Mouse (Mus musculus): Measurements from ENCODE around the gene Olfr444. TPM values are rescaled to one million over a fixed set of nuclear protein-coding genes. Genes with fewer than 3 reads are reported as not detected.

Olfr444 gene
- total RNA-seq (2021), result not detected
- long read RNA-seq, experiment 1, result 0 reads
- long read RNA-seq, experiment 2, result 0 reads

- Histone ChIP-seq H3K27ac (no peak within 1 kb of the TSS), H3K4me3 (no peak within 1 kb of the TSS)
- DNase-seq (ENCODE audit: low spot score in 2 of 2), result no peak
- TF ChIP-seq CTCF (conservative IDR thresholded peaks at IDR 0.05), result no peak
These were observed at the start of gene Olfr444 for GRCm38 (mm10) chr6:42948767-42949166. TSS of gene Olfr444 (plus strand) at chr6:42949067.

- no peak for DNase-seq (ENCODE audit: low spot score in 2 of 2)
- no peak for TF ChIP-seq CTCF (conservative IDR thresholded peaks at IDR 0.05)
- H3K27ac ChIP-seq, result no peak overlapping the region
- H3K4me3 ChIP-seq, result no peak overlapping the region
These were observed 48.5 kb upstream of the Olfr444 start for GRCm38 (mm10) chr6:42900345-42900744.

- Histone ChIP-seq H3K4me3 (no peak within 1 kb of the TSS), H3K27ac (no peak within 1 kb of the TSS)
- TF ChIP-seq CTCF (conservative IDR thresholded peaks at IDR 0.05), result no peak
- no peak for DNase-seq (ENCODE audit: low spot score in 2 of 2)
These were observed 40.3 kb upstream of the Olfr444 start, which contains the start of gene Olfr447 for GRCm38 (mm10) chr6:42908578-42908977. TSS of gene Olfr447 (plus strand) at chr6:42908878.

- DNase-seq (ENCODE audit: low spot score in 2 of 2), result no peak
- TF ChIP-seq CTCF (conservative IDR thresholded peaks at IDR 0.05), result no peak
- Histone ChIP-seq H3K27ac (no peak within 1 kb of the TSS), H3K4me3 (no peak within 1 kb of the TSS)
These were observed 27.8 kb upstream of the Olfr444 start, which contains the start of gene Olfr446 for GRCm38 (mm10) chr6:42921077-42921476. TSS of gene Olfr446 (plus strand) at chr6:42921377.

- no peak for TF ChIP-seq CTCF (conservative IDR thresholded peaks at IDR 0.05)
- Histone ChIP-seq H3K27ac (no peak overlapping the region), H3K4me3 (no peak overlapping the region)
- DNase-seq (ENCODE audit: low spot score in 2 of 2), result no peak
These were observed 31.5 kb downstream of the Olfr444 start for GRCm38 (mm10) chr6:42980377-42980776.

Other genes starting within 250 kb of the Olfr444 start
- gene Tcaf1, start 239.0 kb upstream of the Olfr444 start, total RNA-seq (2021), result 100 to 1,000 TPM; 215 to 221 TPM
- gene Olfr453, start 209.7 kb upstream of the Olfr444 start, total RNA-seq (2021), result not detected
- not detected for gene Olfr38, start 192.7 kb upstream of the Olfr444 start, total RNA-seq (2021)
- gene Olfr452, start 164.0 kb upstream of the Olfr444 start, total RNA-seq (2021), result not detected
- gene Olfr450, start 137.1 kb upstream of the Olfr444 start, total RNA-seq (2021), result not detected
- gene Olfr449, start 114.7 kb upstream of the Olfr444 start, total RNA-seq (2021), result not detected
- not detected for gene Olfr448, start 58.6 kb upstream of the Olfr444 start, total RNA-seq (2021)
- gene Olfr447, start 40.2 kb upstream of the Olfr444 start, total RNA-seq (2021), result not detected
- not detected for gene Olfr446, start 27.7 kb upstream of the Olfr444 start, total RNA-seq (2021)
- not detected for gene Olfr441, start 157.3 kb downstream of the Olfr444 start, total RNA-seq (2021)
- gene Olfr237-ps1, start 197.5 kb downstream of the Olfr444 start, total RNA-seq (2021), result not detected
- gene Olfr437, start 214.2 kb downstream of the Olfr444 start, total RNA-seq (2021), result not detected
- not detected for gene Olfr13, start 223.1 kb downstream of the Olfr444 start, total RNA-seq (2021)
- not detected for gene Olfr435, start 248.1 kb downstream of the Olfr444 start, total RNA-seq (2021)

Measured in layer of hippocampus, adult 2 months (tissue).